Mouse (Mus musculus): Measurements from ENCODE around the gene Arrdc1.

DNA sequence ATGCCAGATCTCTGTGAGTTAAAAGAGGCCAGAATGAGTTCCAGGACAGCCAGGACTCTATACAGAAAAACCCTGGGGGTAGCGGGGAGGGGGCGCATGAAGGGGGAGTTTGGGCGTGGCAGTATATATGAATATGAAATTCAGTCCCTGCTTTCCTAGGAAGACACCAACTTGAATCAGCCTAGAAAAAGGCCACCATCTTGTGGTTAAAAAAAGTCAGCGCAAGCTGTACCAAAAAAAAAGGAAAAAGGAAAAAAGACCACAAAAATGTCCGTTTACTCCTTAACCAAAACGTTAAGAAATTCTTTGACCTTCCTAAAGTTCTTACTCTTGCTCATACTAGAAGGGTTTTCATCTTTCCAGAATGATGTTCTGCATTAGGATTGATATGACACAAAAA lies 32.1 kb downstream of the Arrdc1 start:
- TF ChIP-seq CTCF (IDR thresholded peaks at IDR 0.05; ENCODE audit: extremely low read depth, insufficient read length, insufficient replicate concordance, low read depth, low read length): no peak
- no peak for TF ChIP-seq POLR2A (IDR thresholded peaks at IDR 0.05; ENCODE audit: low read depth, low read length)
